In genomic region chr1:174750893-174751461, GRCm38 (mm10) we compare ENCODE assay signal across 25 mouse cellular contexts.
"Had no signal": no experiment of that assay in that cellular context is flagged by ENCODE, and none has a peak within 500 bp of the region (broad histone marks: within the 10 kb centered on the region; RNA-seq: fewer than 3 reads in every experiment).

No protein-coding gene starts in this region.

- H3K4me1 ChIP-seq: heart, embryonic 13.5 days; heart, embryonic 15.5 days; hindbrain, embryonic 13.5 days; hindbrain, embryonic 15.5 days; kidney, embryonic 15.5 days; limb, embryonic 10.5 days; limb, embryonic 12.5 days had no signal

- H3K9ac ChIP-seq: forebrain, postnatal 0 days; heart, embryonic 13.5 days; heart, embryonic 15.5 days; hindbrain, embryonic 13.5 days; hindbrain, embryonic 15.5 days; kidney, embryonic 15.5 days; limb, embryonic 12.5 days had no signal

- DNase-seq: forebrain, postnatal 0 days; gastrocnemius, postnatal 14 days; gastrocnemius, postnatal 36 days; heart, adult 11 months; heart, adult 2 months; heart, postnatal 14 days; heart, postnatal 36 days; kidney, adult 11 months; kidney, adult 2 months; kidney, adult 9 months; kidney, postnatal 14 days; kidney, postnatal 36 days; layer of hippocampus, adult 9-11 months; layer of hippocampus, postnatal 36 days had no signal

- H3K4me3 ChIP-seq: heart, adult 2 months; heart, embryonic 13.5 days; heart, embryonic 15.5 days; hindbrain, embryonic 13.5 days; hindbrain, embryonic 15.5 days; kidney, embryonic 15.5 days; limb, embryonic 10.5 days; limb, embryonic 12.5 days had no signal

- H3K9me3 ChIP-seq: heart, embryonic 13.5 days; heart, embryonic 15.5 days; hindbrain, embryonic 13.5 days; hindbrain, embryonic 15.5 days; kidney, embryonic 15.5 days; limb, embryonic 10.5 days; limb, embryonic 12.5 days had no signal

- H3K4me2 ChIP-seq: heart, embryonic 11.5 days; heart, embryonic 13.5 days; heart, embryonic 15.5 days; hindbrain, embryonic 13.5 days; hindbrain, embryonic 15.5 days; kidney, embryonic 15.5 days; limb, embryonic 12.5 days had no signal

- ATAC-seq: forebrain, postnatal 0 days; hindbrain, postnatal 0 days; intestine, embryonic 16.5 days had no signal

- H3K27me3 ChIP-seq: heart, embryonic 13.5 days; heart, embryonic 15.5 days; hindbrain, embryonic 13.5 days; hindbrain, embryonic 15.5 days; kidney, embryonic 15.5 days; limb, embryonic 12.5 days had no signal

- H3K36me3 ChIP-seq: heart, embryonic 13.5 days; heart, embryonic 15.5 days; hindbrain, embryonic 13.5 days; hindbrain, embryonic 15.5 days; kidney, embryonic 15.5 days; limb, embryonic 10.5 days; limb, embryonic 12.5 days had no signal

- H3K27ac ChIP-seq: heart, adult 2 months; heart, embryonic 13.5 days; heart, embryonic 15.5 days; hindbrain, embryonic 13.5 days; hindbrain, embryonic 15.5 days; hindbrain, postnatal 0 days; kidney, embryonic 15.5 days; kidney, postnatal 0 days; limb, embryonic 10.5 days; limb, embryonic 12.5 days had no signal
